Mouse (Mus musculus) heart, postnatal 36 days (tissue): ENCODE measurements around the gene 5730480H06Rik. TPM values are rescaled to one million over a fixed set of nuclear protein-coding genes. Genes with fewer than 3 reads are reported as not detected.

Experiments
- DNase-seq, 2 experiments: peaks; one replicate each; pipeline ENCODE4 v3.0.0; 2021 to 2022
- intact Hi-C: fragments of 180-260 bp; cut with DNase I; formaldehyde crosslinking; loops from one replicate; pipeline ENCODE4 v1.15.1; 2025
- total RNA-seq, 2 experiments: library from RNA; stranded (reverse); gene quantifications; 2 replicates each; pipeline ENCODE4 v1.2.3; 2021

5730480H06Rik gene
- total RNA-seq = 1 to 10 TPM; 5.3 to 5.7 TPM

GRCm38 (mm10) chr5:48327652-48328051 is at the start of gene 5730480H06Rik:
Gene 5730480H06Rik (plus strand): TSS chr5:48327952.
- intact Hi-C loops = no loop called here
- no peak for DNase-seq

GRCm38 (mm10) chr5:48301186-48301585 is 26.6 kb upstream of the 5730480H06Rik start:
- intact Hi-C loops = no loop called here
- peak; percentile 6 to 32 for DNase-seq

GRCm38 (mm10) chr5:48315057-48315602 is 12.6 kb upstream of the 5730480H06Rik start:
- intact Hi-C loops = no loop called here
- no peak for DNase-seq

- no peak for DNase-seq
- intact Hi-C loops = no loop called here
Measured at GRCm38 (mm10) chr5:48320597-48320996, 7.2 kb upstream of the 5730480H06Rik start.

- intact Hi-C loops = no loop called here
- no peak for DNase-seq
Measured at GRCm38 (mm10) chr5:48326221-48326620, 1.5 kb upstream of the 5730480H06Rik start.

GRCm38 (mm10) chr5:48329751-48330150 is 2.0 kb downstream of the 5730480H06Rik start:
- no peak for DNase-seq
- intact Hi-C loops = no loop called here

GRCm38 (mm10) chr5:48330817-48331216 is 3.1 kb downstream of the 5730480H06Rik start:
- no peak for DNase-seq
- intact Hi-C loops = no loop called here

- DNase-seq = no peak
- intact Hi-C loops = no loop called here
Measured at GRCm38 (mm10) chr5:48331441-48331840, 3.7 kb downstream of the 5730480H06Rik start.

- no peak for DNase-seq
- intact Hi-C loops = no loop called here
Measured at GRCm38 (mm10) chr5:48333407-48333806, 5.7 kb downstream of the 5730480H06Rik start.

GRCm38 (mm10) chr5:48333884-48334513 is 6.2 kb downstream of the 5730480H06Rik start:
- DNase-seq = no peak
- intact Hi-C loops = no loop called here

GRCm38 (mm10) chr5:48340808-48341433 is 13.2 kb downstream of the 5730480H06Rik start:
- intact Hi-C loops = no loop called here
- DNase-seq = no peak

GRCm38 (mm10) chr5:48345095-48345982 is 17.6 kb downstream of the 5730480H06Rik start:
- intact Hi-C loops = loop anchor here (2.0 kb wide), 1 partner anchor 219 kb away; no protein-coding TSS in a partner anchor
- no peak for DNase-seq

GRCm38 (mm10) chr5:48345983-48346648 is 18.4 kb downstream of the 5730480H06Rik start:
- no peak for DNase-seq
- intact Hi-C loops = loop anchor here (2.0 kb wide), 2 partner anchors 105 to 219 kb away; no protein-coding TSS in a partner anchor

- intact Hi-C loops = no loop called here
- DNase-seq = no peak
Measured at GRCm38 (mm10) chr5:48349309-48349708, 21.6 kb downstream of the 5730480H06Rik start.

- intact Hi-C loops = no loop called here
- DNase-seq = peak; percentile 93
Measured at GRCm38 (mm10) chr5:48371890-48372766, 44.4 kb downstream of the 5730480H06Rik start.

- intact Hi-C loops = no loop called here
- no peak for DNase-seq
Measured at GRCm38 (mm10) chr5:48402497-48402896, 74.7 kb downstream of the 5730480H06Rik start.

GRCm38 (mm10) chr5:48408276-48408675 is 80.5 kb downstream of the 5730480H06Rik start:
- intact Hi-C loops = no loop called here
- no peak for DNase-seq

GRCm38 (mm10) chr5:48410348-48410747 is 82.6 kb downstream of the 5730480H06Rik start:
- intact Hi-C loops = no loop called here

GRCm38 (mm10) chr5:48411462-48411861 is 83.7 kb downstream of the 5730480H06Rik start:
- no peak for DNase-seq
- intact Hi-C loops = no loop called here

More at GRCm38 (mm10) chr5:48410348-48410747, 82.6 kb downstream of the 5730480H06Rik start:
- peak in 1 of 2 experiments; percentile 7 for DNase-seq
